Mouse (Mus musculus): ENCODE measurements around the gene Eya3.
A peak's percentile ranks its signal among the peaks of the same experiment; 100 is the strongest.
"Not testable (repeated sequence)": the region's sequence is repeated elsewhere in the genome, so short reads cannot be mapped to it uniquely, and the experiment has no call there.

Gene Eya3

GRCm38 (mm10) chr4:132647439-132647838 is 8.7 kb downstream of the Eya3 start:
- DNase-seq (ENCODE audit: low spot score), result no peak

GRCm38 (mm10) chr4:132649271-132649999 is 10.6 kb downstream of the Eya3 start:
- no peak for DNase-seq (ENCODE audit: low spot score)

DNA sequence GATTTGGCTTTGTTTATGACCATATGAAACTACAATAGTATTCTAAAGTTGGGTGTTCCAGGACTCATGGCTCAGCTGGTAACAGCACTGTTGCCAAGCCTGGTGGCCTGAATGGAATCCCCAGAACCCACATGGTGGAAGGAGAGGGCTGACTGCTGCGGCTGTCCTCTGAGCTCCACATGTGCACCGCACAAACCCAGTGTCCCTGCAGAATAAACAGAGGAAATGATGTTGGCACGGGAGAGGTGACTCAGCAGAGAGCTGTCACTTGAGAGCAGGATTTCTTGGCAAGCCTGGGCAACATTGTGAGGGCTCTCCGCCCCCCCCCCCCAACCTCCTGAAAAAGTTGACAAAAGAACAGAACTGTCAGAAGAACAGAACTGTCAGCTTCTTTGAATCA is 14.1 kb downstream of the Eya3 start:
- no peak for DNase-seq (ENCODE audit: low spot score)

GRCm38 (mm10) chr4:132653799-132654198 is 15.0 kb downstream of the Eya3 start:
- no peak for DNase-seq (ENCODE audit: low spot score)

DNA sequence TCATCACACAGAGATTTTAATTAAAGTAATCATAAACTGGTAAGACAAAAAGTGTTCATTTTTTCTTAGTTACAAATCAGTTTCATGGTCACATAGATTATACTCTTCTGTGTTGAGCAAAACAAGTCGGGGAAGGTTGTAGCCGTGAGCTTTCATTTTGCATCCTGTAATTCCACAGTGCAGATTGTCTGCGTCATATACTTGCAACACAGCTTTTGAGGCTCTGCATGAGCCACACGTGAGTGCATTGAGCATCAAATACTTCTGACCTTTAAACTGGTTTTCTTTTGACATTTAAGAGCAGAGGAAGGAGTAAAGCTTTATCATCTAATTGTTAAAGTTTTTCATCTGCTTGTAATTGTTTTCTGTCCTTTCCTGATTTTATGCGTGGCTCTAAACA is 16.5 kb downstream of the Eya3 start:
- no peak for DNase-seq (ENCODE audit: low spot score)

DNA sequence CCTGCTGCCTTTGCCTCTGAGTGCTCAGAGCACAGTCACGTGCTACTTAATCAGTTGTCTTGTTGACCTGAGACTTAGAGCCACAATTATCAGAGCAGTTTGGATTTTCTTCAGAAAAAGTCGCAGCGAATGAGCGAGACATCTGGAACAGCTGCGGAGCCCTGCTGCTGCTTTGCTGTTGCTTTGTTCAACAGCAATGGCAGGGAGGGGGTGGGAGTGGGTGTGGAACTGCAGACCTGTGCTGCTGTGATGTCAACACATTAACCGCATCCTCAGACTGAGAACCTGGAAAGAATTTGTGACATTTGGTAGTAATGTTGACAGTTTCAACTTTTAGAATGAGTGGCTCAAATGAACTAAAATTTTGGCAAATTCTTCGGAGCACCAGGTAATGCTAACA is 20.3 kb downstream of the Eya3 start:
- no peak for DNase-seq (ENCODE audit: low spot score)

GRCm38 (mm10) chr4:132672697-132673096 is 33.9 kb downstream of the Eya3 start:
- DNase-seq (ENCODE audit: low spot score), result no peak

GRCm38 (mm10) chr4:132676771-132677539 is 38.2 kb downstream of the Eya3 start:
- DNase-seq (ENCODE audit: low spot score), result peak; percentile 31

DNA sequence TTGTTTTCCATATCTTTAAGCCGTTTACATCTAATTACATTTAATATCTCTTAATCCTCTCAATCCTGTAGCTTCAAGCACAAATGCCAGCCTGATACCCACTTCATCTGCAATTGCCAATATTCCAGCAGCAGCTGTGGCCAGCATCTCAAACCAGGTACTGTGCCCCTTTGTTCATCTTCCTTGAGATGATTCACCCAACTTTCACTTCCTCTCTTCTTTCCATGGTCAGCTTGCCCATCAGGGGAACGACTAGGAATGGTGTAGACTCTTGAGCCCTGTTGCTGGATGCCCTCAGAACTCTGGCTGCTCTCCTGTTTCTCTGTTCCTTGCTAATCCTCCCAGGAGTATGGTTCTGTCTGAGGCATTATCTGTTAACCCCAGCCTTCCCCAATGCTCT is 50.8 kb downstream of the Eya3 start:
- DNase-seq (ENCODE audit: low spot score), result no peak

- no peak for DNase-seq (ENCODE audit: low spot score)
Measured at GRCm38 (mm10) chr4:132693366-132693765, 54.6 kb downstream of the Eya3 start.

GRCm38 (mm10) chr4:132702076-132702475 is 63.3 kb downstream of the Eya3 start:
- DNase-seq (ENCODE audit: low spot score), result no peak

DNA sequence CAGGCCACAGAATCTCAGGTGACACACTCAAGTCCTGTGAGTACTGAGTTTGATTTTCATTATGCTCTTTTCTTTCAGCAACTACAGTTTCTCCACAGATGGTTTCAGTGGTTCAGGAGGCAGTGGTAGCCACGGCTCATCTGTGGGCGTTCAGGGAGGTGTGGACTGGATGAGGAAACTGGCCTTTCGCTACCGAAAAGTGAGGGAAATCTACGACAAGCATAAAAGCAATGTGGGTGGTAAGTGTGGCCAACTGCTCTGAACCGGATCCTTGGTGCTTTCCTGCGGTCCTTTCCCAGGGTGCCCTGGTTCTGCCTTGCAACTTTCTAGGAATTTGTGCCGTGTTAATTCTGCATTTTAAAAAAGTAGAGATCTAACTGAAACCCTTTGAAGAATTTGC is 68.1 kb downstream of the Eya3 start:
- no peak for DNase-seq (ENCODE audit: low spot score)

DNA sequence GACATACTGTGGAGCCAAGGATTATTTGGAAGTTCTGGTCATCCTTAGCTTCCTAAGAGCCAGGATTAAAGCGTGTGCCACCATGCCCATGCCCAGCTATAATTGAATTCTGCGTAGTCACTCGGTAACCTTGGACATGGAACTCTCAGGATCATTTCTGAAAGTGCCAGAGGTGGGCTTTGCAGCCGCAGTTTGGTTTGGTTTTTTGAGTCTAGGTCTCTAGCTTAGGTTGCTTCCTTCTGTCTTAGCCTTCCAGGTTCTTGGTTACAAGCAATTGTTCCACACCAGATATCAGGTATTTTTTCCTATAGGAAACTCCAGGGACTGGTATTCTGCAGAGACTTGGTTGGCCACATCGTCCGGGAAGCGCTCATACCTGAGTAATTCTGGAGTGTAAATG is 74.4 kb downstream of the Eya3 start:
- DNase-seq (ENCODE audit: low spot score), result no peak

GRCm38 (mm10) chr4:132718251-132718650 is 79.5 kb downstream of the Eya3 start:
- DNase-seq (ENCODE audit: low spot score), result no peak

- no peak for DNase-seq (ENCODE audit: low spot score)
Measured at GRCm38 (mm10) chr4:132728233-132728632, 89.4 kb downstream of the Eya3 start.

DNA sequence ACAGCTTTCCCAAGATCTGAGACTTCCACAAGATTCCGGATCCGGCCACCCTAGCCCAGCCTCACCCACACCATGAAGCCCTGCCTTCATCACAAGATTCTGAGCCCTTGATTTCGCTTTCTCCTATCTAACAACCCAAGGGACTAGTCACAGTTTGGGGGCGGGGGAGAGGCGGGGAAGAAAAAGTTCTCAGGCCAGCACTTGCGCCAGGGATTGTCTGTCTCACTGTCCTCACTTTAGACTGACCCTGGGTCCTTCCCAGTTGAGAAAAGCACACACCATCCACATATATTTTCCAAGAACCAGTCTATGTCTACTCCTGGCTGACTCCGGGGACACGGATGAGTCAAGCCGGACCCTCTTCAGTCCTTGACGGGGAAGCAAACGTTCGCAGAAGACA is 92.8 kb downstream of the Eya3 start:
- DNase-seq (ENCODE audit: low spot score), result no peak

GRCm38 (mm10) chr4:132732148-132732684 is 93.4 kb downstream of the Eya3 start, which contains the start of gene Xkr8:
TSS of gene Xkr8 (minus strand) at chr4:132732546.
- peak; percentile 90 for DNase-seq (ENCODE audit: low spot score)

DNA sequence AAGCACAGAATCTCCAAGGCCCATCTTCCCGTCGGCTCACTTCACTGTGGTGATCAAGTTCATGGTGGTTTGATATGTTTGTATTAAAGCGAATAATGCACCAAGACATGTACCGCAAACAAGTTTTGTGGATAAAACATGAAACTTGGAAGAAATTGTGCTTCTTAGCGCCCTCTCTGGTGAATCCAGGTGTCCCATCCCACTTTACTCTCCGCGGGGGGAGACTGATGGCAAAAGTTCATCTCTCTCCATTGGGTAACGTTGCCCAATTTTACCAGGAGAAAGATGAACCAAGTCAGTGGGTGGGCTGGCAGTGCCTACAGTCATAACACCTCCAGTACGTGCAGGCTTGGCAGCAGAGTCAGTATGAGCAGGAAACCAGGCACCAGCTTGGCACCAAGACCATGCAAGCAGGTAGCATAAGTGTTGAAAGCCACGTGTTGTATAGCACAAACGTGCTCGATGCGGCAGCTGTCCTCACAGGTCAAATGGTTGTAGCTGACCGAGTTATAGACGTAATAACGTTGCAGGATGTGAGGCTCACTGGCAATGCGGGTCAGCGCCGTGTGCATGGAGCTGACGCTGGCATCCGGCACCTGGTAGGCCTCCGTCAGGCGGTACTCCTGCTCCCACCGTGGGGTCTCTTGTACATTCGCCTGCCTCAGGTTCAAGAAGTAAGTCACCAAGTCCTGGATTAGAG is 94.4 kb downstream of the Eya3 start:
- DNase-seq (ENCODE audit: low spot score), result no peak

DNA sequence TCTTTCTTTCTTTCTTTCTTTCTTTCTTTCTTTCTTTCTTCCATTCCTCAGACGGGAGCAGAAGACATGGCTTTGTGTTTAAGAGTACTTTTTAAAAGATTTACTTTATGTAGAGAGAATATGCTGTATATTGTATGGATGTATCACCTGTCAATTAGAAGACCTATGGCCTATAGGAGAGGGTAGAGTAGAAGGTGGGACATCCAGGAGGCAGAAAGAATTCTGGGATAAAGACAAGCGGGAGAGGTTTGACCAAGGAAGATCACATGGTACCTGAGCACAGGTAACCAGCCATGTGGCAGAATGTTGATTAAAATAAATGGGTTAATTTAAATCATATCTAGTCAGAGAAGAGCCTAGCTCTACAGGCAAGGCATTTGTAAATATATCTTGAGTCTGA is 96.0 kb downstream of the Eya3 start:
- DNase-seq (ENCODE audit: low spot score), result no peak

DNA sequence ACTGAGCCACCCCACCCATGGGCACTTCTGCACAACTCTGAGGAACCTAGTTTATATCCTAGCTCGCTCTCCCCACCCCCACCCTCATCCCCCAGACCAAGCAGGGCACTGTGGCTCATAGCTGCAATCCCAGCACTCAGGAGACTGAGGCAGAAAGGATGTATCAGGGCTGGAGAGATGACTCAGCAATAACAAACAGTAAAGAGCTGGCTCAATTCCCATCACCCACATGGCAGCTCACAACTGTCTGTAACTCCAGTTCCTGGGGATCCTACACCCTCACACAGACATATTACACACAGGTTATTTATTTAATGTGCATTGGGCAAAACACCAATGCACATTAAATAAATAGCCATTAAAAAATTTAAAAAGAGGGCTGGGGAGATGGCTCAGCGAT is 96.6 kb downstream of the Eya3 start:
- DNase-seq (ENCODE audit: low spot score), result no peak

GRCm38 (mm10) chr4:132735894-132736293 is 97.1 kb downstream of the Eya3 start:
- no peak for DNase-seq (ENCODE audit: low spot score)

DNA sequence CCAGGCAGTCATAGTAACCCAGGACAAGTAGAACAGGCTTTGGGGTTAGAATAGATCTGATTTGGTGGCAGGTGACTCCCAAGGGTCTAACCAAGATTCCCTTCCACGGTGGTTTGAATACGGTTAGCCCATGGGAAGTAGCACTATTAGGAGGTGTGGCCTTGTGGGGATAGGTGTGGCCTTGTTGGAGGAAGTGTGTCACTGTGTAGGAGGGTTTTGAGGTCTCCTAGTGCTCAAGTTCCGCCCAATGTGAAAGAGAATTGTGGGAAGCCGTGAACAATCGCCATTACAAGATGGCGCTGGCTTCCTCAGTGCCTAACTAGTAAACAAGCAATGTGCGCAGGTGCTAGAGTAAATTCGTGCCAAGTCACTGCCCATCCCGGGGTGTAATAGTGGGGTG is 98.4 kb downstream of the Eya3 start:
- DNase-seq (ENCODE audit: low spot score), result not testable (repeated sequence)

GRCm38 (mm10) chr4:132741491-132741890 is 102.7 kb downstream of the Eya3 start:
- no peak for DNase-seq (ENCODE audit: low spot score)
